Mouse (Mus musculus) neutrophil, adult 5-6 weeks (primary cell): ENCODE measurements around the gene Bckdhb. TPM values are rescaled to one million over a fixed set of nuclear protein-coding genes. Genes with fewer than 3 reads are reported as not detected.
"Not testable (repeated sequence)": the region's sequence is repeated elsewhere in the genome, so short reads cannot be mapped to it uniquely, and the experiment has no call there.

Source experiments
- ATAC-seq: fragments of 151-379, 151-347 bp; 2 replicates; pipeline ENCODE4 v1.8.0; 2017; ENCODE audit warnings: mild to moderate bottlenecking, moderate TSS enrichment; ENCODE audit not compliant: insufficient number of reproducible peaks, poor library complexity, low FRiP score, severe bottlenecking; ENCODE audit errors: extremely low read depth
- total RNA-seq: library from RNA; stranded (forward); fragments of 200-1000 nt; gene quantifications from 2 replicates; pipeline ENCODE4 v1.2.3, GENCODE M21; 2017

The Bckdhb gene
- total RNA-seq, 1 experiment from 2014 or later: 7.1 TPM

- ATAC-seq: no peak
Observed at GRCm38 (mm10) chr9:84037224-84037623, 112.3 kb downstream of the Bckdhb start.

GRCm38 (mm10) chr9:84038946-84039345 is 114.0 kb downstream of the Bckdhb start:
- 0 out of 2 replicates have a peak, but pooled peaks have one; percentile 46 for ATAC-seq

GRCm38 (mm10) chr9:84040376-84040775 is 115.4 kb downstream of the Bckdhb start:
- ATAC-seq: no peak

- ATAC-seq: no peak
Observed at GRCm38 (mm10) chr9:84041631-84042277, 116.8 kb downstream of the Bckdhb start.

- ATAC-seq: no peak
Observed at GRCm38 (mm10) chr9:84042539-84042938, 117.6 kb downstream of the Bckdhb start.

GRCm38 (mm10) chr9:84044136-84044535 is 119.2 kb downstream of the Bckdhb start:
- ATAC-seq: no peak

- no peak for ATAC-seq
Observed at GRCm38 (mm10) chr9:84045632-84046031, 120.7 kb downstream of the Bckdhb start.

GRCm38 (mm10) chr9:84046334-84046733 is 121.4 kb downstream of the Bckdhb start:
- ATAC-seq: no peak

- ATAC-seq: no peak
Observed at GRCm38 (mm10) chr9:84046961-84047360, 122.0 kb downstream of the Bckdhb start.

- no peak for ATAC-seq
Observed at GRCm38 (mm10) chr9:84047436-84047835, 122.5 kb downstream of the Bckdhb start.

- no peak for ATAC-seq
Observed at GRCm38 (mm10) chr9:84049142-84049541, 124.2 kb downstream of the Bckdhb start.

- ATAC-seq: no peak
Observed at GRCm38 (mm10) chr9:84050867-84051635, 126.1 kb downstream of the Bckdhb start.

GRCm38 (mm10) chr9:84055125-84055807 is 130.3 kb downstream of the Bckdhb start:
- no peak for ATAC-seq

GRCm38 (mm10) chr9:84060781-84061180 is 135.8 kb downstream of the Bckdhb start:
- not testable (repeated sequence) for ATAC-seq

- ATAC-seq: no peak
Observed at GRCm38 (mm10) chr9:84063617-84064016, 138.7 kb downstream of the Bckdhb start.

- ATAC-seq: no peak
Observed at GRCm38 (mm10) chr9:84064113-84064512, 139.2 kb downstream of the Bckdhb start.

- no peak for ATAC-seq
Observed at GRCm38 (mm10) chr9:84070247-84070646, 145.3 kb downstream of the Bckdhb start.

- ATAC-seq: no peak
Observed at GRCm38 (mm10) chr9:84070740-84071139, 145.8 kb downstream of the Bckdhb start.

- ATAC-seq: no peak
Observed at GRCm38 (mm10) chr9:84072534-84072933, 147.6 kb downstream of the Bckdhb start.

GRCm38 (mm10) chr9:84073237-84073636 is 148.3 kb downstream of the Bckdhb start:
- ATAC-seq: no peak
